Mouse (Mus musculus) forebrain, postnatal 0 days (tissue): Measurements from ENCODE around the gene Tfeb. TPM values are rescaled to one million over a fixed set of nuclear protein-coding genes. Genes with fewer than 3 reads are reported as not detected.

ENCODE experiments used
- ATAC-seq: fragments of 200-750 bp; cut with Nextera tagmentation; 2 replicates; pipeline ENCODE4 v1.8.0; 2017; ENCODE audit warnings: mild to moderate bottlenecking, moderate library complexity
- DNase-seq: peaks from one replicate; pipeline ENCODE4 v3.0.0-alpha.2; 2015
- H3K27ac ChIP-seq: fragments of 300-500 bp; sonication (generic); 2 replicates; pipeline ENCODE4 v1.5.1; 2014; ENCODE audit warnings: low read depth, mild to moderate bottlenecking, antibody characterized with exemption, low read length, moderate library complexity, mixed read lengths
- H3K27me3 ChIP-seq: fragments of 300-500 bp; sonication (generic); 2 replicates; pipeline ENCODE4 v1.6.1; 2014; ENCODE audit warnings: mild to moderate bottlenecking, low read length, mixed read lengths; ENCODE audit not compliant: insufficient read depth
- H3K36me3 ChIP-seq: fragments of 300-500 bp; sonication (generic); 2 replicates; pipeline ENCODE4 v1.6.1; 2014; ENCODE audit warnings: mild to moderate bottlenecking, moderate library complexity; ENCODE audit not compliant: insufficient read depth
- H3K4me1 ChIP-seq: fragments of 300-500 bp; sonication (generic); 2 replicates; pipeline ENCODE4 v1.6.1; 2014; ENCODE audit warnings: antibody characterized with exemption; ENCODE audit not compliant: insufficient read depth
- H3K4me2 ChIP-seq: fragments of 300-500 bp; sonication (generic); 2 replicates; pipeline ENCODE4 v1.6.1; 2014; ENCODE audit warnings: low read depth, mild to moderate bottlenecking, moderate library complexity
- H3K4me3 ChIP-seq: fragments of 300-500 bp; sonication (generic); 2 replicates; pipeline ENCODE4 v1.5.1; 2014; ENCODE audit warnings: low read depth, low read length, mixed read lengths
- H3K9ac ChIP-seq: fragments of 300-500 bp; sonication (generic); 2 replicates; pipeline ENCODE4 v1.6.1; 2014; ENCODE audit warnings: mild to moderate bottlenecking
- H3K9me3 ChIP-seq: fragments of 300-500 bp; sonication (generic); 2 replicates; pipeline ENCODE4 v1.6.1; 2016; ENCODE audit warnings: low read length
- CTCF ChIP-seq: sonication (generic); IDR thresholded peaks from 2 replicates; pipeline ENCODE4 v1.5.1; 2016; ENCODE audit warnings: antibody characterized with exemption, control low read depth, low read depth
- WGBS: fragments of 180-500 bp; shearing (Covaris S2); extraction: QIAGEN DNeasy Blood & Tissue Kit; methylation state at CpG from one replicate; pipeline ENCODE4 v1.1.7; 2014; 5-methylcytosine and 5-hydroxymethylcytosine counted together
- polyA plus RNA-seq: library from polyadenylated mRNA; unstranded; fragments of >200 nt; fragmentation: Nextera tagmentation; extraction: Ambion mirVana; gene quantifications from 2 replicates; pipeline ENCODE4 v1.2.1, GENCODE M21; 2015
- total RNA-seq: library from RNA; depleted of rRNA; stranded (reverse); fragments of >200 nt; gene quantifications from 2 replicates; pipeline ENCODE4 v1.2.3, GENCODE M21; 2014; rRNA removed

Tfeb gene
- total and polyA plus RNA-seq, 2 experiments from 2014 or later, result 4.6 to 5.5 TPM

DNA sequence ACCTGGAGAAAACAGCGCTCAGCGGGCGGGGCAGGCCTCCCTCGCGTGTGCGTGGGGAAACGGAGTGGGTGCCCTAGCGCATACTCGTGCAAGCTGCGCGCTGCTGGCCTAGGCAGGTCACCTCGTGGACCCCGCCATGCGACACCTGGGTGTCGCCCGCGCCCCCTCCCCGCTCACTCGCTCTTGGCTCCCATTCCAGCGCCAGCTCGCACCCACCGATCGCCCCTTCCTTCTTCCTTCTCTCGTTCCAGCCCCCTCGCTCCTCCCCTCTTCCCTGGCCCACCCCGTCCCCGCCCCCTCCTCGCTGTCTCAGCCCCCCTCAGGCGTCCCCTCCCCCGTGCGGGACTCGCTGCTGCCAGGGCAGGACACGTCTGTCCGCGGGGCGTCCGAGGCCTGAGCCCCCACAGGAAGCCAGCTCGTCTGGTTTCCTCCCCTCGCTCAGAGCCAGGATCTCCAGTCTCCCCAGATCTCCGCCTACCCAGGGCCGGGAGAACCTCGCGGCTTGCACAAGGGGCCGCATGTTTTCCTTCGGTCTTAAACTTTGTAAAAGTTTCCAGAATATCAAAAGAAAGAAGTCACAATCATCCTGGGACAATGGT is 96.3 kb downstream of the Tfeb start:
- under 1% methylated on average over 39 of the region's 45 CpGs for WGBS
- peak; percentile 37 for DNase-seq
- ATAC-seq, result peak; percentile 61

DNA sequence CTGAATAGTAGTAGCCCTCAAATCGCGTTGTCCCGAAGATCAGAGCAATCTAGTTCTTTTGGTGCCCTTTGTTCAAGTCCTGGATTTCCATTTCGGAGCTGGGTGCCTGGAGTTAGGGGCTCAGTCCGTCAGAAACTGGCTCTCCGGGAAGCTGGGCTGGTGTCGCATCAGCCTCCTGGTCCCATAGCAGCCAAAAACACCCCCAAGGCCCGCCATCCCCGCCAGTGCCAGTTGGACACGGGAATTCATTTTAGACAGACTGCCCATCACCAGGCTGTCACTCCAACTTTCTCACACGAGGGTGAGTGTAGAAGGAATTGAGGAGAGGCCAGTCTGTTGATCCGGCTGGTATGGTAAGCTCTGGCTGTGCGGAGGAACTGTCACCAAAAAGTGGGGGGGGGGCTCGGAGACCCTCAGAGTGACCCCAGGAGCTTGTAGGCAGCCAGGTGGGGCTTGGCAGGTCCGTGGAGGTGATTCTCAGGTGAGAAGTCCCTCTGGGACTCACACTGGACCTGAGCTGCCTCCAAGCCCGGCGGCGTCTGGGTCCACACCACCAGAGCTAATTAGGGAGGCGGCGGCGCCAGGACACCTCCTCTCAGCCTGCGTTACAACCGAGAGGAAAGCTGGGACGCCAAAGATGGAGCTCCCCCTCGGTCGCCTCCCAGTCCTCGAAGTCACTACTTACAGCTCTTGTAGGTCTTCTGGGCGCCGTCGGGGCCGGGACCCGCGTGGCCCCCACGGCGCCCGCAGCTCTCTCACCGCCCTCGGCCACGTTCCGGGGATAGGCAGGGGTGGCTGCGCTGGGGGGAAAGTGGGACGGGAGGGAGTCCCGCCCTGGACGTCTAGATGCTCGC is 97.0 kb downstream of the Tfeb start:
- H3K9ac ChIP-seq, result no peak overlapping the region
- H3K4me1 ChIP-seq, result no peaks in the 10 kb centered on the region
- peak overlapping the region; percentile 48 for H3K4me3 ChIP-seq
- ATAC-seq, result no peak
- peak overlapping the region; percentile 98 for H3K4me2 ChIP-seq
- no peak for DNase-seq
- peaks cover 33% of the 10 kb centered on the region for H3K27me3 ChIP-seq
- no peaks in the 10 kb centered on the region for H3K9me3 ChIP-seq
- no peak overlapping the region for H3K27ac ChIP-seq
- no peaks in the 10 kb centered on the region for H3K36me3 ChIP-seq
- TF ChIP-seq CTCF, result no peak
- WGBS, result 4% methylated on average over 45 of the region's 45 CpGs

More for the DNA sequence above, 96.3 kb downstream of the Tfeb start:
- Histone ChIP-seq H3K4me2 (peak overlapping the region; percentile 98), H3K27ac (no peak overlapping the region), H3K9ac (peak overlapping the region; percentile 42), H3K9me3 (no peaks in the 10 kb centered on the region), H3K4me1 (no peaks in the 10 kb centered on the region), H3K36me3 (no peaks in the 10 kb centered on the region), H3K27me3 (peaks cover 33% of the 10 kb centered on the region), H3K4me3 (peak overlapping the region; percentile 48)
- TF ChIP-seq CTCF, result no peak

DNA sequence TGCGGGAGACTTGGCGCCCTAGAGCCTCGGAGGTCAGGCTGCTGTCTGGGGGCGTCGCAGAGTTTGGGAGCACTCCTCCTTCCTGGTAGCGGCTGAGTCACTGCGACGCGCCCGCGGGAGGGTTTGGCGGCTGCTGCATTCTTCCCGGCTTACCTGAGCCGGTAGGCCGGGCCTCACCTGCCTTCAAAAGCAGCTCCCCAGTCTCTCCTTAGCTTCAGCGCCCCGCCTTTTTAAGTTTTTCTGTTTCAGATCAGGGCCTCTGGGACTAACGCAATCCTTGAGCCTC is 97.6 kb downstream of the Tfeb start, which contains the start of gene Mdfi:
TSS of gene Mdfi (minus strand) at position 210 of the 286 bp plus-strand sequence.
- ATAC-seq (no peak), DNase-seq (no peak)
- H3K27me3 ChIP-seq, result peaks cover 33% of the 10 kb centered on the region
- peak within 1 kb of the TSS; percentile 98 for H3K4me2 ChIP-seq
- no peaks in the 10 kb centered on the region for H3K36me3 ChIP-seq
- H3K4me3 ChIP-seq, result peak within 1 kb of the TSS; percentile 48
- no peak within 1 kb of the TSS for H3K27ac ChIP-seq
- TF ChIP-seq CTCF, result no peak
- H3K4me1 ChIP-seq, result no peaks in the 10 kb centered on the region
- H3K9ac ChIP-seq, result no peak within 1 kb of the TSS
- 13% methylated on average over 18 of the region's 18 CpGs for WGBS
- H3K9me3 ChIP-seq, result no peaks in the 10 kb centered on the region

DNA sequence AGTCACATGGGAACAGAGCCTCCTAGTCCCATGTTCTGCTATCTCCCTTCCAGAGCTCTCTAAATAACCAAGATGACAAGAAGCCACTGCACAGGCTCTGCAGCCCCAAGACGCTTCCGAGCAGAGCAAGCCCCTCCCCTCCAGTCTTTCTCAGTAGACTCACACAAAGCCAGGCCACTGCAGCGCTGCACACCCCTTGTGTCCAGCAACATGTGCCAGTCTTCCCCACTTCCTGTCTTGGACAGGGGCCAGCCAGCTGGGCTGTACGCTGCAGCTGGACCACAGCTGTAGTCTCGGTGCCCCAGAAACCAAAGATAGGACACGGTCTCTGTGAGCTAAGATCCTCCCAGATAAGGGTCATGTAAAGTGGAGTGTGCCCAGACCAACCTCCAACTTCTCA is 101.0 kb downstream of the Tfeb start:
- Histone ChIP-seq H3K4me2 (no peak overlapping the region), H3K27ac (no peak overlapping the region), H3K9ac (no peak overlapping the region), H3K9me3 (no peaks in the 10 kb centered on the region), H3K4me1 (no peaks in the 10 kb centered on the region), H3K36me3 (no peaks in the 10 kb centered on the region), H3K4me3 (no peak overlapping the region), H3K27me3 (peaks cover 25% of the 10 kb centered on the region)
- ATAC-seq (no peak), DNase-seq (no peak)
- TF ChIP-seq CTCF, result no peak
- 39% methylated on average over 6 of the region's 6 CpGs for WGBS

DNA sequence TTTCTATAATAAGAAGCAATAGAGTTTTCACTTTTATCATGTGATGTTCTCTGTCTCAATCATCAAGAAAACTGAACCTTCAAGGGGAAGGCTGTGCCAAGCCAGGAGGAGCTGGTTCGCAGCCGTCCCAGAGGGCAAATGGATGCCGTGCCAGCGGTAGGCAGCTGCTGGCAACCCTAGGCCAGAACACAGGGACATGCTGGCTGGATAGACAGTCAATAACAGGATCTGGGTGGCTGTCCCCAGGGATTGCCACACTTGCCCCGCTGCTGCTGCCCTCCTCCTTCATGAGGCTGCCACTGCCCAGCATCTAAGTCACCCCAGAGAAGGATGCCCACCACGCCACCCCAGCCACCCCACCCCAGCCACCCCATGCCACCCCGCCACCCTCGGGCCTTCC is 104.7 kb downstream of the Tfeb start:
- WGBS, result 87% methylated on average over 8 of the region's 8 CpGs
- Histone ChIP-seq H3K27ac (no peak overlapping the region), H3K4me1 (no peaks in the 10 kb centered on the region), H3K27me3 (no peaks in the 10 kb centered on the region), H3K9me3 (no peaks in the 10 kb centered on the region), H3K4me2 (no peak overlapping the region), H3K36me3 (no peaks in the 10 kb centered on the region), H3K9ac (no peak overlapping the region), H3K4me3 (no peak overlapping the region)
- no peak for TF ChIP-seq CTCF
- ATAC-seq (no peak), DNase-seq (no peak)

Other genes starting within 250 kb of the Tfeb start
- 17.4 and 17.9 TPM in 2 replicates for gene Taf8, start 234.7 kb upstream of the Tfeb start, total RNA-seq
- gene Taf8, start 234.7 kb upstream of the Tfeb start, polyA plus RNA-seq, result 8.8 and 10.8 TPM in 2 replicates
- gene Ccnd3, start 232.0 kb upstream of the Tfeb start, total RNA-seq, result 26.3 and 42.6 TPM in 2 replicates
- 54.0 and 59.6 TPM in 2 replicates for gene Ccnd3, start 232.0 kb upstream of the Tfeb start, polyA plus RNA-seq
- gene Bysl, start 125.5 kb upstream of the Tfeb start, total RNA-seq, result 21.9 and 23.7 TPM in 2 replicates
- 32.0 and 35.4 TPM in 2 replicates for gene Bysl, start 125.5 kb upstream of the Tfeb start, polyA plus RNA-seq
- 31.5 and 37.0 TPM in 2 replicates for gene Med20, start 125.4 kb upstream of the Tfeb start, total RNA-seq
- 27.9 and 30.2 TPM in 2 replicates for gene Med20, start 125.4 kb upstream of the Tfeb start, polyA plus RNA-seq
- gene Gm20517, start 125.4 kb upstream of the Tfeb start, total RNA-seq, result 4.7 and 10.6 TPM in 2 replicates
- gene Gm20517, start 125.4 kb upstream of the Tfeb start, polyA plus RNA-seq, result 1.4 and 2.1 TPM in 2 replicates
- gene Usp49, start 106.3 kb upstream of the Tfeb start, total RNA-seq, result 11.2 and 18.9 TPM in 2 replicates
- gene Usp49, start 106.3 kb upstream of the Tfeb start, polyA plus RNA-seq, result 2.8 and 4.7 TPM in 2 replicates
- gene Tomm6, start 48.6 kb upstream of the Tfeb start, total RNA-seq, result 67.0 and 73.9 TPM in 2 replicates
- 329 and 353 TPM in 2 replicates for gene Tomm6, start 48.6 kb upstream of the Tfeb start, polyA plus RNA-seq
- 68.0 and 79.6 TPM in 2 replicates for gene Frs3, start 48.0 kb upstream of the Tfeb start, total RNA-seq
- 33.6 and 43.6 TPM in 2 replicates for gene Frs3, start 48.0 kb upstream of the Tfeb start, polyA plus RNA-seq
- 4.9 and 5.2 TPM in 2 replicates for gene Gm21981, start 42.6 kb upstream of the Tfeb start, total RNA-seq
- 0.76 and 0.97 TPM in 2 replicates for gene Gm21981, start 42.6 kb upstream of the Tfeb start, polyA plus RNA-seq
- 1.8 TPM in 1 of 2 replicates, not detected in the other for gene Prickle4, start 42.3 kb upstream of the Tfeb start, total RNA-seq
- gene Prickle4, start 42.3 kb upstream of the Tfeb start, polyA plus RNA-seq, result 0.45 and 0.60 TPM in 2 replicates
- not detected in 2 replicates for gene Pgc, start 10.2 kb upstream of the Tfeb start, total RNA-seq
- gene Pgc, start 10.2 kb upstream of the Tfeb start, polyA plus RNA-seq, result not detected in 2 replicates
- gene Mdfi, start 97.7 kb downstream of the Tfeb start, total RNA-seq, result 9.5 and 17.5 TPM in 2 replicates
- gene Mdfi, start 97.7 kb downstream of the Tfeb start, polyA plus RNA-seq, result 0.99 and 1.3 TPM in 2 replicates
- gene Foxp4, start 187.6 kb downstream of the Tfeb start, total RNA-seq, result 108 and 109 TPM in 2 replicates
- 45.7 and 56.4 TPM in 2 replicates for gene Foxp4, start 187.6 kb downstream of the Tfeb start, polyA plus RNA-seq